Mouse (Mus musculus) thymus, adult 2 months (tissue): ENCODE measurements around the gene Gm5294. TPM values are rescaled to one million over a fixed set of nuclear protein-coding genes. Genes with fewer than 3 reads are reported as not detected.

Source experiments
- DNase-seq: peaks from one replicate; pipeline ENCODE4 v3.0.0; 2021
- H3K27ac ChIP-seq: fragments of 200-500 bp; 2 replicates; pipeline ENCODE4 v1.5.1; 2012; ENCODE audit warnings: low read length, control low read depth; ENCODE audit not compliant: control insufficient read depth, insufficient read depth
- H3K27me3 ChIP-seq: fragments of 200-500 bp; 2 replicates; pipeline ENCODE4 v1.6.1; 2012; ENCODE audit warnings: mild to moderate bottlenecking, low read length, moderate library complexity, mixed read lengths; ENCODE audit not compliant: control insufficient read depth, insufficient read depth
- H3K36me3 ChIP-seq: fragments of 200-500 bp; 2 replicates; pipeline ENCODE4 v1.6.1; 2012; ENCODE audit warnings: mild to moderate bottlenecking, low read length, moderate library complexity; ENCODE audit not compliant: control insufficient read depth, insufficient read depth
- H3K4me1 ChIP-seq: fragments of 200-500 bp; replicated peaks from 2 replicates; pipeline ENCODE4 v1.6.1; 2012; ENCODE audit warnings: low read length; ENCODE audit not compliant: control insufficient read depth, insufficient read depth
- H3K4me3 ChIP-seq: fragments of 200-500 bp; 2 replicates; pipeline ENCODE4 v1.5.1; 2012; ENCODE audit warnings: mild to moderate bottlenecking, low read length, control low read depth, moderate library complexity; ENCODE audit not compliant: control insufficient read depth, insufficient read depth
- CTCF ChIP-seq: fragments of 200-500 bp; IDR thresholded peaks from 2 replicates; pipeline ENCODE4 v1.5.1; 2012; ENCODE audit warnings: mild to moderate bottlenecking, control low read depth, low read length, moderate library complexity, borderline replicate concordance; ENCODE audit not compliant: control insufficient read depth, poor library complexity, insufficient read depth; ENCODE audit errors: extremely low read depth
- POLR2A ChIP-seq: fragments of 200-500 bp; IDR thresholded peaks from 2 replicates; pipeline ENCODE4 v1.6.1; 2012; ENCODE audit warnings: mild to moderate bottlenecking, low read length, control low read depth, moderate library complexity; ENCODE audit not compliant: control insufficient read depth, poor library complexity, insufficient read depth; ENCODE audit errors: extremely low read depth
- WGBS: fragments of 180-500 bp; shearing (Covaris S2); methylation state at CpG from one replicate; pipeline ENCODE4 v1.1.7; 2018; 5-methylcytosine and 5-hydroxymethylcytosine counted together
- polyA plus RNA-seq: library from polyadenylated mRNA; depleted of rRNA; stranded (reverse); fragments of >200 nt; gene quantifications from 2 replicates; pipeline ENCODE4 v1.2.3, GENCODE M21; 2012; rRNA removed

The Gm5294 gene
- polyA plus RNA-seq: 0.23 and 0.42 TPM in 2 replicates

- Histone ChIP-seq H3K4me3 (no peak within 1 kb of the TSS), H3K27ac (no peak within 1 kb of the TSS), H3K27me3 (peaks cover 3% of the 10 kb centered on the region; the same call in 1 of the 2 replicates), H3K36me3 (no peaks in the 10 kb centered on the region), H3K4me1 (no peaks in the 10 kb centered on the region)
- WGBS: 51% methylated on average over 21 of the region's 21 CpGs
- TF ChIP-seq POLR2A (no peak), CTCF (no peak)
- DNase-seq: no peak
Measured at GRCm38 (mm10) chr5:138819780-138820179, at the start of gene Gm5294. Gene Gm5294, plus strand, starts transcription at chr5:138820080.

GRCm38 (mm10) chr5:138775096-138775495 is 44.8 kb upstream of the Gm5294 start:
- Histone ChIP-seq H3K36me3 (no peaks in the 10 kb centered on the region), H3K27ac (no peak overlapping the region), H3K27me3 (no peaks in the 10 kb centered on the region), H3K4me3 (no peak overlapping the region), H3K4me1 (no peaks in the 10 kb centered on the region)
- WGBS: 93% methylated on average over 5 of the region's 5 CpGs
- TF ChIP-seq CTCF: no peak
- TF ChIP-seq POLR2A: no peak
- DNase-seq: no peak

- H3K4me1 ChIP-seq: no peaks in the 10 kb centered on the region
- H3K4me3 ChIP-seq: no peak overlapping the region
- H3K27ac ChIP-seq: no peak overlapping the region
- WGBS: 91% methylated on average over 1 of the region's 1 CpGs
- H3K36me3 ChIP-seq: no peaks in the 10 kb centered on the region
- no peak for DNase-seq
- H3K27me3 ChIP-seq: no peaks in the 10 kb centered on the region
- TF ChIP-seq CTCF (no peak), POLR2A (no peak)
Measured at GRCm38 (mm10) chr5:138776346-138776745, 43.5 kb upstream of the Gm5294 start.

GRCm38 (mm10) chr5:138778731-138779463 is 41.0 kb upstream of the Gm5294 start:
- no peak for DNase-seq
- H3K4me1 ChIP-seq: no peaks in the 10 kb centered on the region
- WGBS: 89% methylated on average over 9 of the region's 9 CpGs
- no peaks in the 10 kb centered on the region for H3K36me3 ChIP-seq
- no peaks in the 10 kb centered on the region for H3K27me3 ChIP-seq
- no peak overlapping the region for H3K27ac ChIP-seq
- TF ChIP-seq CTCF: no peak
- no peak for TF ChIP-seq POLR2A
- H3K4me3 ChIP-seq: no peak overlapping the region

GRCm38 (mm10) chr5:138779655-138780054 is 40.2 kb upstream of the Gm5294 start:
- Histone ChIP-seq H3K36me3 (no peaks in the 10 kb centered on the region), H3K4me3 (no peak overlapping the region), H3K4me1 (no peaks in the 10 kb centered on the region), H3K27me3 (no peaks in the 10 kb centered on the region), H3K27ac (no peak overlapping the region)
- no peak for DNase-seq
- TF ChIP-seq POLR2A: no peak
- WGBS: 61% methylated on average over 3 of the region's 3 CpGs

- Histone ChIP-seq H3K4me3 (no peak overlapping the region), H3K27me3 (no peaks in the 10 kb centered on the region), H3K36me3 (no peaks in the 10 kb centered on the region), H3K4me1 (no peaks in the 10 kb centered on the region), H3K27ac (no peak overlapping the region)
- TF ChIP-seq CTCF: no peak
- TF ChIP-seq POLR2A: no peak
- DNase-seq: no peak
- 96% methylated on average over 1 of the region's 1 CpGs for WGBS
Measured at GRCm38 (mm10) chr5:138782697-138783096, 37.2 kb upstream of the Gm5294 start.

- no peaks in the 10 kb centered on the region for H3K36me3 ChIP-seq
- no peaks in the 10 kb centered on the region for H3K4me1 ChIP-seq
- H3K4me3 ChIP-seq: no peak overlapping the region
- no peak overlapping the region for H3K27ac ChIP-seq
- H3K27me3 ChIP-seq: no peaks in the 10 kb centered on the region
- no peak for DNase-seq
- TF ChIP-seq POLR2A: no peak
- TF ChIP-seq CTCF: no peak
- 93% methylated on average over 8 of the region's 8 CpGs for WGBS
Measured at GRCm38 (mm10) chr5:138783181-138783580, 36.7 kb upstream of the Gm5294 start.
